Mouse (Mus musculus): ENCODE results near the gene Prr36.

- TF ChIP-seq POLR2A (IDR thresholded peaks at IDR 0.05; ENCODE audit: control insufficient read depth, extremely low read depth, insufficient read depth, low read length, poor library complexity) (peak; percentile 74), CTCF (IDR thresholded peaks at IDR 0.05; ENCODE audit: borderline replicate concordance, control insufficient read depth, extremely low read depth, insufficient read depth, low read length, poor library complexity) (peak; percentile 70; the same call in 1 of the 2 replicates)
Measured at GRCm38 (mm10) chr8:4238434-4239192, 21.4 kb upstream of the Prr36 start, which contains the start of the genes Map2k7 and Gm49320.
